Mouse (Mus musculus) testis, postnatal 10 days (tissue): ENCODE data around the gene Hmg20a.
"Not testable (repeated sequence)": the region's sequence is repeated elsewhere in the genome, so short reads cannot be mapped to it uniquely, and the experiment has no call there.

Source experiments
- DNase-seq: peaks from one replicate; pipeline ENCODE4 v3.0.0; 2021; ENCODE audit warnings: low spot score

The Hmg20a gene

GRCm38 (mm10) chr9:56417948-56418737 lies at the start of gene Hmg20a, which contains the start of gene Peak1:
Hmg20a (plus strand) TSS chr9:56418609.
Peak1 (minus strand) TSS chr9:56418067.
- DNase-seq = peak; percentile 100

GRCm38 (mm10) chr9:56368814-56369213 lies 49.6 kb upstream of the Hmg20a start:
- DNase-seq = no peak

- DNase-seq = no peak
Measured at GRCm38 (mm10) chr9:56370710-56371109, 47.7 kb upstream of the Hmg20a start.

GRCm38 (mm10) chr9:56374401-56374800 lies 44.0 kb upstream of the Hmg20a start:
- DNase-seq = no peak

- DNase-seq = no peak
Measured at GRCm38 (mm10) chr9:56382786-56383185, 35.6 kb upstream of the Hmg20a start.

GRCm38 (mm10) chr9:56392857-56393256 lies 25.6 kb upstream of the Hmg20a start:
- no peak for DNase-seq

- DNase-seq = no peak
Measured at GRCm38 (mm10) chr9:56396306-56396705, 22.1 kb upstream of the Hmg20a start.

GRCm38 (mm10) chr9:56404619-56405018 lies 13.8 kb upstream of the Hmg20a start:
- DNase-seq = no peak

GRCm38 (mm10) chr9:56409928-56410327 lies 8.5 kb upstream of the Hmg20a start:
- DNase-seq = no peak

GRCm38 (mm10) chr9:56412716-56413115 lies 5.7 kb upstream of the Hmg20a start:
- DNase-seq = no peak

GRCm38 (mm10) chr9:56414322-56414721 lies 4.1 kb upstream of the Hmg20a start:
- DNase-seq = no peak

GRCm38 (mm10) chr9:56415393-56415792 lies 3.0 kb upstream of the Hmg20a start:
- no peak for DNase-seq

- no peak for DNase-seq
Measured at GRCm38 (mm10) chr9:56415935-56416607, 2.3 kb upstream of the Hmg20a start.

- peak; percentile 94 for DNase-seq
Measured at GRCm38 (mm10) chr9:56417415-56417947, 928 bp upstream of the Hmg20a start.

GRCm38 (mm10) chr9:56418738-56419239 lies 380 bp downstream of the Hmg20a start:
- peak; percentile 81 for DNase-seq

- no peak for DNase-seq
Measured at GRCm38 (mm10) chr9:56420236-56420635, 1.8 kb downstream of the Hmg20a start.

GRCm38 (mm10) chr9:56420892-56421601 lies 2.6 kb downstream of the Hmg20a start:
- DNase-seq = no peak

GRCm38 (mm10) chr9:56421991-56422390 lies 3.6 kb downstream of the Hmg20a start:
- no peak for DNase-seq

- no peak for DNase-seq
Measured at GRCm38 (mm10) chr9:56424861-56425260, 6.5 kb downstream of the Hmg20a start.

GRCm38 (mm10) chr9:56435821-56436526 lies 17.6 kb downstream of the Hmg20a start:
- no peak for DNase-seq

- DNase-seq = not testable (repeated sequence)
Measured at GRCm38 (mm10) chr9:56437300-56437892, 19.0 kb downstream of the Hmg20a start.
